In the genomic region with DNA sequence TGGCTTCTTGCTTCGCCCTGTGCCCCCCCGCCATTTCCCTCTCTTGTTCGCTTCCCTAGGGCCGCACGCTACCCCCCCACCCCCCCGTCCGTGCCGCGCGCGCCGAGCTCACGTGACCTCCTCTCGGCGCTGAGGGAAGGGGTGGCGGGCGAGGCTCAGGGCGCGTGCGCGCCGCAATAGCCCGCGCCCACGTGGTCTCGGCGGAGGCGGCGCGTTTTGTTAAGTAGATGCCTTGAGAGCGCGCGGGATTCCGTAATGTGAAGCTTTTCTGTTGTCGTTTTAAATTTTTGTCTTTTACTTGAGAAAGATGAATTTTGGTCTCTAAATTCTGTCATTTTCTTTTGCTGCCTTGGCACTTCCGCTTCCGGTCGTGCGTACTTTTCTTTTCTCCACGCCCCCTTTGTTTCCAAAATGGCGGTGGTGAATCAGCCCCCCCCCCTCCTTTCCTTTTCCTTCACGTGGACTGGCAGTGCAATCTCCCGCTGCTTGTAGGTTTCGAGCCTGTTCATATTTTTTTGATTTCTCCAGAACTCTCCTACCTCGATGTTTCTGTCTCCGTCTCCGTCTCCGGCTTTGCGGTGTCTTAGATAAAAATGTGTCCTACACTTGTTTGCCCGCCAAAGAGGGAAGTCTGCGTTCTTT, we compare ENCODE assay signal across 7 mouse cellular contexts. TPM values are rescaled to one million over a fixed set of nuclear protein-coding genes. Genes with fewer than 3 reads are reported as not detected.
DNase-seq lines count a peak whose midpoint lies in the region; ATAC-seq and TF ChIP-seq lines count a peak whose summit lies in the region.

No protein-coding gene starts in this region.

- peaks cover 42% of the 10 kb centered on the region for H3K4me1 ChIP-seq in bone marrow macrophage, adult 2 months (ENCODE audit: control insufficient read depth, insufficient read depth, low read length)
- H3K4me1 ChIP-seq in megakaryocyte, embryonic 14.5 days: peaks cover 71% of the 10 kb centered on the region
- peaks cover 21% of the 10 kb centered on the region for H3K4me1 ChIP-seq in stomach, embryonic 16.5 days (ENCODE audit: control insufficient read depth, insufficient read depth, low read length)

- peak; percentile 43 to 60 for DNase-seq in urinary bladder, postnatal 36 days (ENCODE audit: low spot score in 2 of 2)
- no peak for DNase-seq in urinary bladder, postnatal 25 days (ENCODE audit: low spot score)
- peak; percentile 85 for DNase-seq in forelimb bud, embryonic 11.5 days (ENCODE audit: low read depth, low spot score)
- peak; percentile 83 for DNase-seq in kidney, postnatal 10 days

- WGBS in stomach, embryonic 16.5 days: 0% methylated on average over 51 of the region's 51 CpGs

- no peaks in the 10 kb centered on the region for H3K9me3 ChIP-seq in megakaryocyte, embryonic 14.5 days
- no peaks in the 10 kb centered on the region for H3K9me3 ChIP-seq in stomach, embryonic 16.5 days (replicated peaks; ENCODE audit: control insufficient read depth, low read length)

- H3K4me2 ChIP-seq in stomach, embryonic 16.5 days (ENCODE audit: low read depth, low read length): peak overlapping the region; percentile 86

- peak overlapping the region; percentile 67 for H3K4me3 ChIP-seq in bone marrow macrophage, adult 2 months (ENCODE audit: insufficient read depth, low read length)
- peak overlapping the region; percentile 95 for H3K4me3 ChIP-seq in megakaryocyte, embryonic 14.5 days (replicated peaks)
- H3K4me3 ChIP-seq in stomach, embryonic 16.5 days (replicated peaks; ENCODE audit: low read length): peak overlapping the region; percentile 88

- TF ChIP-seq POLR2A in bone marrow macrophage, adult 2 months (IDR thresholded peaks at IDR 0.05; ENCODE audit: borderline replicate concordance, low read depth, low read length): no peak

- ATAC-seq in stomach, embryonic 16.5 days (ENCODE audit: insufficient read depth, low FRiP score): peak; percentile 68

- no peak for TF ChIP-seq CTCF in bone marrow macrophage, adult 2 months (IDR thresholded peaks at IDR 0.05; ENCODE audit: low read depth, low read length)

- H3K27ac ChIP-seq in bone marrow macrophage, adult 2 months (ENCODE audit: insufficient read depth, low read depth, low read length): peak overlapping the region; percentile 97
- H3K27ac ChIP-seq in stomach, embryonic 16.5 days (ENCODE audit: low read length): peak overlapping the region; percentile 100

- H3K9ac ChIP-seq in stomach, embryonic 16.5 days (ENCODE audit: low read length): peak overlapping the region; percentile 96

- H3K27me3 ChIP-seq in megakaryocyte, embryonic 14.5 days (replicated peaks): peaks cover 6% of the 10 kb centered on the region
- no peaks in the 10 kb centered on the region for H3K27me3 ChIP-seq in stomach, embryonic 16.5 days (ENCODE audit: control insufficient read depth, insufficient read depth, low read length)

- H3K36me3 ChIP-seq in megakaryocyte, embryonic 14.5 days (replicated peaks; ENCODE audit: low read length): peaks cover 29% of the 10 kb centered on the region
- no peaks in the 10 kb centered on the region for H3K36me3 ChIP-seq in stomach, embryonic 16.5 days (ENCODE audit: control insufficient read depth, insufficient read depth, low read length)

RNA-seq across cellular contexts. Expression of gene U2af2, which starts 0.5 kb away (rescaled TPM):
- polyA plus RNA-seq in bone marrow macrophage, adult 2 months (2012; ENCODE audit: insufficient read depth, insufficient read length, missing spikeins): 151 and 160 TPM in 2 replicates
- polyA plus RNA-seq in megakaryocyte, embryonic 14.5 days (2012; ENCODE audit: insufficient read depth, low replicate concordance): 251 and 262 TPM in 2 replicates
- 76.3 and 81.1 TPM in 2 replicates for polyA plus RNA-seq in stomach, embryonic 16.5 days (2015; fragmentation: Nextera tagmentation; extraction: Ambion mirVana)

RNA-seq across cellular contexts. Expression of gene Zfp580, which starts 11.1 kb away (rescaled TPM):
- 6.1 and 7.7 TPM in 2 replicates for polyA plus RNA-seq in bone marrow macrophage, adult 2 months (2012; ENCODE audit: insufficient read depth, insufficient read length, missing spikeins)
- 58.5 and 224 TPM in 2 replicates for polyA plus RNA-seq in megakaryocyte, embryonic 14.5 days (2012; ENCODE audit: insufficient read depth, low replicate concordance)
- 19.2 and 20.2 TPM in 2 replicates for polyA plus RNA-seq in stomach, embryonic 16.5 days (2015; fragmentation: Nextera tagmentation; extraction: Ambion mirVana)

RNA-seq across cellular contexts. Expression of gene Epn1, which starts 17.6 kb away (rescaled TPM):
- polyA plus RNA-seq in bone marrow macrophage, adult 2 months (2012; ENCODE audit: insufficient read depth, insufficient read length, missing spikeins): 198 and 202 TPM in 2 replicates
- 687 and 1,038 TPM in 2 replicates for polyA plus RNA-seq in megakaryocyte, embryonic 14.5 days (2012; ENCODE audit: insufficient read depth, low replicate concordance)
- 50.2 and 50.4 TPM in 2 replicates for polyA plus RNA-seq in stomach, embryonic 16.5 days (2015; fragmentation: Nextera tagmentation; extraction: Ambion mirVana)

RNA-seq across cellular contexts. Expression of gene Zfp784, which starts 24.2 kb away (rescaled TPM):
- 2.6 and 3.8 TPM in 2 replicates for polyA plus RNA-seq in bone marrow macrophage, adult 2 months (2012; ENCODE audit: insufficient read depth, insufficient read length, missing spikeins)
- 0.96 and 6.5 TPM in 2 replicates for polyA plus RNA-seq in megakaryocyte, embryonic 14.5 days (2012; ENCODE audit: insufficient read depth, low replicate concordance)
- 5.9 and 6.1 TPM in 2 replicates for polyA plus RNA-seq in stomach, embryonic 16.5 days (2015; fragmentation: Nextera tagmentation; extraction: Ambion mirVana)

RNA-seq across cellular contexts. Expression of gene 4632433K11Rik, which starts 28.6 kb away (rescaled TPM):
- polyA plus RNA-seq in bone marrow macrophage, adult 2 months (2012; ENCODE audit: insufficient read depth, insufficient read length, missing spikeins): not detected in 2 replicates
- not detected in 2 replicates for polyA plus RNA-seq in megakaryocyte, embryonic 14.5 days (2012; ENCODE audit: insufficient read depth, low replicate concordance)
- not detected in 2 replicates for polyA plus RNA-seq in stomach, embryonic 16.5 days (2015; fragmentation: Nextera tagmentation; extraction: Ambion mirVana)
